Mouse (Mus musculus): Measurements from ENCODE around the gene Rarres2. TPM values are rescaled to one million over a fixed set of nuclear protein-coding genes. Genes with fewer than 3 reads are reported as not detected.

Rarres2 gene
- polyA plus RNA-seq, 1 experiment from 2014 or later, result 57.0 TPM

DNA sequence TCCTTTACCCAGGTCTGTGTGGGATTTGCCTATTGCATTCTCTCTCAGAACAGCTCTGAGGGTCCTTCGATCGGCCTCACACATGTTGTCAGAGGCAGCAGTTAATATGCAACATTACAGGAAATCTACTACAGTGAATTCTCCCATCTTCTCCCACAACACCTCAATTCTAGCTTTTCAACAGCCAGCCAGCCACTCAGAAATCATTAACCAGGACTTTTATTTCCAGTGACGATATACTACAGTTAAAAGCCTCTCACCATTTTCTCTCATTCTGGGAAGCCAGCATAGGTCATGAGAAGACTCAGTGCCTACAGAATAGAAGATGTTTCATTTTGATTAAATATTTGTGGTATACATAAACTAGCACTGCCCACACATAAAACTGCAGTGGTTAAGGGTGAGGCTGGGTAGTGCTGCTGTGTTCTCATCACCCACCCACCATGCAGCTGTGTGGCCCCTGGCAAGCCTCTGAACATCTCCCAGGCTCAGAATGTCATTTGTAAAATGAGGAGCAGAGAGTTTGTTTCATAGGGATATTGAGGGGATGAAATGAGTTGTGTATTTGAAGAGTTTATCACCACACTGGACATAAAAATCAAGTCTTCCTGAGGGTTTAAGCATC lies 18.7 kb upstream of the Rarres2 start:
- H3K4me1 ChIP-seq (ENCODE audit: control insufficient read depth, low read depth, low read length), result peaks cover 9% of the 10 kb centered on the region
- WGBS (ENCODE audit: insufficient replicate concordance), result 54% methylated on average over 3 of the region's 3 CpGs
- H3K27me3 ChIP-seq (ENCODE audit: control insufficient read depth, insufficient read depth, low read depth, low read length), result no peaks in the 10 kb centered on the region
- H3K4me3 ChIP-seq (ENCODE audit: low read depth, low read length), result no peak overlapping the region
- H3K27ac ChIP-seq (ENCODE audit: low read length), result peak overlapping the region; percentile 58
- peak overlapping the region; percentile 18 for H3K4me2 ChIP-seq (ENCODE audit: low read depth, low read length)
- peaks cover 4% of the 10 kb centered on the region for H3K36me3 ChIP-seq (ENCODE audit: control insufficient read depth, insufficient read depth)
- no peaks in the 10 kb centered on the region for H3K9me3 ChIP-seq (replicated peaks; ENCODE audit: control insufficient read depth, low read length)
- H3K9ac ChIP-seq (ENCODE audit: low read depth, low read length), result no peak overlapping the region
- ATAC-seq (ENCODE audit: low read depth), result no peak

GRCm38 (mm10) chr6:48589194-48589750 lies 16.7 kb upstream of the Rarres2 start, which contains the start of gene Gm45021:
TSS of gene Gm45021 (plus strand) at chr6:48589610.
- no peaks in the 10 kb centered on the region for H3K9me3 ChIP-seq (replicated peaks; ENCODE audit: control insufficient read depth, low read length)
- no peaks in the 10 kb centered on the region for H3K27me3 ChIP-seq (ENCODE audit: control insufficient read depth, insufficient read depth, low read depth, low read length)
- no peak within 1 kb of the TSS for H3K27ac ChIP-seq (ENCODE audit: low read length)
- H3K36me3 ChIP-seq (ENCODE audit: control insufficient read depth, insufficient read depth), result no peaks in the 10 kb centered on the region
- 12% methylated on average over 6 of the region's 6 CpGs for WGBS (ENCODE audit: insufficient replicate concordance)
- no peak within 1 kb of the TSS for H3K9ac ChIP-seq (ENCODE audit: low read depth, low read length)
- ATAC-seq (ENCODE audit: low read depth), result no peak
- H3K4me2 ChIP-seq (ENCODE audit: low read depth, low read length), result no peak within 1 kb of the TSS
- no peak within 1 kb of the TSS for H3K4me3 ChIP-seq (ENCODE audit: low read depth, low read length)
- H3K4me1 ChIP-seq (ENCODE audit: control insufficient read depth, low read depth, low read length), result peaks cover 7% of the 10 kb centered on the region

GRCm38 (mm10) chr6:48582037-48582436 lies 9.4 kb upstream of the Rarres2 start:
- no peak overlapping the region for H3K4me2 ChIP-seq (ENCODE audit: low read depth, low read length)
- H3K4me3 ChIP-seq (ENCODE audit: low read depth, low read length), result no peak overlapping the region
- H3K27me3 ChIP-seq (ENCODE audit: control insufficient read depth, insufficient read depth, low read depth, low read length), result no peaks in the 10 kb centered on the region
- H3K4me1 ChIP-seq (ENCODE audit: control insufficient read depth, low read depth, low read length), result no peaks in the 10 kb centered on the region
- H3K27ac ChIP-seq (ENCODE audit: low read length), result no peak overlapping the region
- no peaks in the 10 kb centered on the region for H3K36me3 ChIP-seq (ENCODE audit: control insufficient read depth, insufficient read depth)
- ATAC-seq (ENCODE audit: low read depth), result no peak
- H3K9me3 ChIP-seq (replicated peaks; ENCODE audit: control insufficient read depth, low read length), result no peaks in the 10 kb centered on the region
- no peak overlapping the region for H3K9ac ChIP-seq (ENCODE audit: low read depth, low read length)
- WGBS (ENCODE audit: insufficient replicate concordance), result 61% methylated on average over 3 of the region's 3 CpGs

- WGBS (ENCODE audit: insufficient replicate concordance), result 38% methylated on average over 3 of the region's 3 CpGs
- no peaks in the 10 kb centered on the region for H3K36me3 ChIP-seq (ENCODE audit: control insufficient read depth, insufficient read depth)
- H3K4me3 ChIP-seq (ENCODE audit: low read depth, low read length), result no peak overlapping the region
- no peak overlapping the region for H3K4me2 ChIP-seq (ENCODE audit: low read depth, low read length)
- no peak for ATAC-seq (ENCODE audit: low read depth)
- H3K4me1 ChIP-seq (ENCODE audit: control insufficient read depth, low read depth, low read length), result no peaks in the 10 kb centered on the region
- no peaks in the 10 kb centered on the region for H3K27me3 ChIP-seq (ENCODE audit: control insufficient read depth, insufficient read depth, low read depth, low read length)
- no peaks in the 10 kb centered on the region for H3K9me3 ChIP-seq (replicated peaks; ENCODE audit: control insufficient read depth, low read length)
- H3K27ac ChIP-seq (ENCODE audit: low read length), result no peak overlapping the region
- H3K9ac ChIP-seq (ENCODE audit: low read depth, low read length), result no peak overlapping the region
Measured at GRCm38 (mm10) chr6:48581257-48581656, 8.7 kb upstream of the Rarres2 start.

DNA sequence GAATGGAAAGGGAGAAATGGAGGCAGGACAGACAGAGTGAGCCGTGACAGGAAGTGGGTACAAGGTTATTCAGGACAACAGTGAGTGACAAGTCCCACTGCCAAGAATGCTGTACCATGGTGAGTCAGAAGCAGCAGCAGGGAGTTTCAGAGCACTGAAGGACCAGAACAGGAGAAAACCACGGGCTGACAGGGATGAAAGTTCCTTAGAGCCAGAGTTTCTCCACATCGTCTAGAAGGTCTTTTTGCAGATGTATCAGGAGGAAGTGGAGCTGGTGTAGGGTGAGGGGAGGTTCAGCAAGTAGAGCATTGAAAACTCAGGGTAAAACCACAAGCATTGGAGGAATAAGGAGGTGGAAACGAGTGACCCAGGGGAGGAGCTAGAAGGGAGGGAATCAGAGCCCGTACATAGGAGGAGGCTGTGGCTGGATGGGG lies 6.6 kb upstream of the Rarres2 start:
- WGBS (ENCODE audit: insufficient replicate concordance), result 10% methylated on average over 5 of the region's 5 CpGs
- H3K9ac ChIP-seq (ENCODE audit: low read depth, low read length), result no peak overlapping the region
- H3K4me1 ChIP-seq (ENCODE audit: control insufficient read depth, low read depth, low read length), result no peaks in the 10 kb centered on the region
- H3K36me3 ChIP-seq (ENCODE audit: control insufficient read depth, insufficient read depth), result no peaks in the 10 kb centered on the region
- no peak overlapping the region for H3K27ac ChIP-seq (ENCODE audit: low read length)
- no peaks in the 10 kb centered on the region for H3K9me3 ChIP-seq (replicated peaks; ENCODE audit: control insufficient read depth, low read length)
- H3K4me3 ChIP-seq (ENCODE audit: low read depth, low read length), result no peak overlapping the region
- H3K4me2 ChIP-seq (ENCODE audit: low read depth, low read length), result no peak overlapping the region
- H3K27me3 ChIP-seq (ENCODE audit: control insufficient read depth, insufficient read depth, low read depth, low read length), result no peaks in the 10 kb centered on the region
- no peak for ATAC-seq (ENCODE audit: low read depth)

GRCm38 (mm10) chr6:48578736-48579135 lies 6.1 kb upstream of the Rarres2 start:
- H3K27me3 ChIP-seq (ENCODE audit: control insufficient read depth, insufficient read depth, low read depth, low read length), result no peaks in the 10 kb centered on the region
- H3K4me2 ChIP-seq (ENCODE audit: low read depth, low read length), result no peak overlapping the region
- no peak overlapping the region for H3K27ac ChIP-seq (ENCODE audit: low read length)
- no peaks in the 10 kb centered on the region for H3K36me3 ChIP-seq (ENCODE audit: control insufficient read depth, insufficient read depth)
- H3K4me3 ChIP-seq (ENCODE audit: low read depth, low read length), result no peak overlapping the region
- H3K4me1 ChIP-seq (ENCODE audit: control insufficient read depth, low read depth, low read length), result no peaks in the 10 kb centered on the region
- WGBS (ENCODE audit: insufficient replicate concordance), result 35% methylated on average over 5 of the region's 5 CpGs
- no peak for ATAC-seq (ENCODE audit: low read depth)
- H3K9ac ChIP-seq (ENCODE audit: low read depth, low read length), result no peak overlapping the region
- no peaks in the 10 kb centered on the region for H3K9me3 ChIP-seq (replicated peaks; ENCODE audit: control insufficient read depth, low read length)

DNA sequence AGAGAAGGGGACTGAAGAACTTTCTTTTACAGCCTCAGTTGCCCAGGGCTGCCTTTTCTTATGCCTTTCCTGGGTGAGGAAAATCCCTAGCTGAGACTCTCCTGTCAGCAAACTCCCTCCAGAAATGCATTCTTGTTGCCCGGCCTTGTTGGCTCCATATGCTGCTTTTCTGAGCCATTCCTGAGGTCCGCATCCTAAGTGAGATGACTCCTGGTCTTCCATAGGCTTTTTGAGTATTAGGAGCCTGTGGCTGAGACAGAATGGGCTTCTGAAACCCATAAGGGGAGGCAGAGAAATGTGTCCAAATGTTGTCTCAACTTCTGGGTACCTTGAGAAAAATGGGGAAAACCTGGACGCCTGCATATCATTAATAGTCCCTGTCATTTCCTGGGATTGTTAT lies 1.4 kb upstream of the Rarres2 start:
- H3K9me3 ChIP-seq (replicated peaks; ENCODE audit: control insufficient read depth, low read length), result no peaks in the 10 kb centered on the region
- no peaks in the 10 kb centered on the region for H3K27me3 ChIP-seq (ENCODE audit: control insufficient read depth, insufficient read depth, low read depth, low read length)
- H3K4me3 ChIP-seq (ENCODE audit: low read depth, low read length), result no peak overlapping the region
- H3K27ac ChIP-seq (ENCODE audit: low read length), result no peak overlapping the region
- H3K4me1 ChIP-seq (ENCODE audit: control insufficient read depth, low read depth, low read length), result peaks cover 6% of the 10 kb centered on the region
- WGBS (ENCODE audit: insufficient replicate concordance), result 53% methylated on average over 3 of the region's 3 CpGs
- H3K4me2 ChIP-seq (ENCODE audit: low read depth, low read length), result no peak overlapping the region
- no peaks in the 10 kb centered on the region for H3K36me3 ChIP-seq (ENCODE audit: control insufficient read depth, insufficient read depth)
- ATAC-seq (ENCODE audit: low read depth), result no peak
- no peak overlapping the region for H3K9ac ChIP-seq (ENCODE audit: low read depth, low read length)

GRCm38 (mm10) chr6:48573280-48573679 lies 691 bp upstream of the Rarres2 start:
- Histone ChIP-seq H3K27ac (ENCODE audit: low read length) (no peak overlapping the region), H3K27me3 (ENCODE audit: control insufficient read depth, insufficient read depth, low read depth, low read length) (no peaks in the 10 kb centered on the region), H3K36me3 (ENCODE audit: control insufficient read depth, insufficient read depth) (no peaks in the 10 kb centered on the region), H3K9me3 (replicated peaks; ENCODE audit: control insufficient read depth, low read length) (no peaks in the 10 kb centered on the region), H3K4me2 (ENCODE audit: low read depth, low read length) (no peak overlapping the region), H3K9ac (ENCODE audit: low read depth, low read length) (no peak overlapping the region), H3K4me1 (ENCODE audit: control insufficient read depth, low read depth, low read length) (peaks cover 6% of the 10 kb centered on the region), H3K4me3 (ENCODE audit: low read depth, low read length) (no peak overlapping the region)
- ATAC-seq (ENCODE audit: low read depth), result no peak
- WGBS (ENCODE audit: insufficient replicate concordance), result 43% methylated on average over 10 of the region's 10 CpGs

- ATAC-seq (ENCODE audit: low read depth), result no peak
- H3K36me3 ChIP-seq (ENCODE audit: control insufficient read depth, insufficient read depth), result no peaks in the 10 kb centered on the region
- no peaks in the 10 kb centered on the region for H3K27me3 ChIP-seq (ENCODE audit: control insufficient read depth, insufficient read depth, low read depth, low read length)
- H3K4me1 ChIP-seq (ENCODE audit: control insufficient read depth, low read depth, low read length), result peaks cover 6% of the 10 kb centered on the region
- no peak overlapping the region for H3K27ac ChIP-seq (ENCODE audit: low read length)
- no peak overlapping the region for H3K4me3 ChIP-seq (ENCODE audit: low read depth, low read length)
- H3K9ac ChIP-seq (ENCODE audit: low read depth, low read length), result no peak overlapping the region
- no peaks in the 10 kb centered on the region for H3K9me3 ChIP-seq (replicated peaks; ENCODE audit: control insufficient read depth, low read length)
- H3K4me2 ChIP-seq (ENCODE audit: low read depth, low read length), result peak overlapping the region; percentile 15; the same call in 1 of the 2 replicates
- WGBS (ENCODE audit: insufficient replicate concordance), result 71% methylated on average over 5 of the region's 5 CpGs
Measured at GRCm38 (mm10) chr6:48572014-48572413, 575 bp downstream of the Rarres2 start.
